Mouse (Mus musculus) hematopoietic stem cell, adult 5-6 weeks (primary cell): Measurements from ENCODE around the gene Tbx5. TPM values are rescaled to one million over a fixed set of nuclear protein-coding genes. Genes with fewer than 3 reads are reported as not detected.
"Not testable (repeated sequence)": the region's sequence is repeated elsewhere in the genome, so short reads cannot be mapped to it uniquely, and the experiment has no call there.

ENCODE experiments used
- ATAC-seq, 2 experiments: fragments of 125-278 bp in 1 of 2; replicated peaks in 1 of 2; 2 replicates each; pipeline ENCODE4 v1.8.0; 2016 to 2017; ENCODE audit warnings: inconsistent platforms in 2 of 2, mild to moderate bottlenecking in 2 of 2, moderate number of reproducible peaks in 2 of 2, low read depth in 1 of 2, moderate TSS enrichment in 1 of 2; ENCODE audit not compliant: low FRiP score in 2 of 2, poor library complexity in 2 of 2, severe bottlenecking in 2 of 2, insufficient read depth in 1 of 2, low TSS enrichment in 1 of 2
- total RNA-seq: library from RNA; stranded (forward); fragments of 172-1452, 232-1000 nt; gene quantifications from 2 replicates; pipeline ENCODE4 v1.2.3, GENCODE M21; 2017

The Tbx5 gene
- total RNA-seq, 1 experiment from 2014 or later: not detected

- ATAC-seq: peak; percentile 40 to 56; a peak in 3 of 4 replicates
Measured at GRCm38 (mm10) chr5:119885595-119885994, 53.1 kb downstream of the Tbx5 start.

DNA sequence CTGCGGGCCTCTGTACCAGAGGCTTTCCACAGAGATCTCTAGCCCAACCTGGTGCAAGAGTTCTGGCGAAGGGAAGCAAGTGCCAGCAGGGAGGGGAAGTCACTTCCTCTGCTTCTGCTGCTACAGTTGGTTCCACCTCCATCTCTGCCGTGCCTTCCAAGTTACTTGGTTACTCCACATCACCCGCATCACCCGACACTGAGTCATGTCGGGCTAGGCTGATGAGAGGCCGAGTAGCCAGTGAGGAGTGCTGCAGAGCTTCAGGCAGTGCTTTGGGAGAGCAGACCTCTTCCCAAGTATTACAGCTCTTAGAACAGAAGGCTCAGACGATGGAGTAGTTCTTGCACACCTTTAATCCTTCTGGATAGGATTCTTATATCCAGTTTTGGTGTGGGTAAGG, 54.9 kb downstream of the Tbx5 start:
- no peak for ATAC-seq

- ATAC-seq: no peak
Measured at GRCm38 (mm10) chr5:119891960-119892359, 59.5 kb downstream of the Tbx5 start.

DNA sequence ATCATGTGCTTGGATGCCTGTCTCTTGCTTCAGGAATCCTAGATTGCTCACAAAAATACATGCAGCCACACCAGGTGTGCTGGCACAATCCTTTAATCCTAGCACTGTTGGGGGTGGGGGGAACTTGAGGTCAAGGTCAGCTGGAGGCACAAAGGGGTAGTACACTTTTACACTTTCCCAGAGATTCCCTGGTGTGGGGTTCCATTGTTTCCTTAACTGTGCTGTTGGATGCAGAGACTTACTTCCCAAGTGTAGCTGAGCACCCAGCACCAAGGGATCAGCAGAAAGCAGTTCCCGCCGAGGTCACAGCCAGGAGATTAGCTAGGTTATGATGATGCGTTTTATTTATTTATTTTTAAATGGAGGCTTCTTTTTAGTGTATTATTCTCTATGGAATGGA, 60.6 kb downstream of the Tbx5 start:
- ATAC-seq: no peak

GRCm38 (mm10) chr5:119896605-119897004, 64.1 kb downstream of the Tbx5 start:
- ATAC-seq: peak; percentile 74 to 76

DNA sequence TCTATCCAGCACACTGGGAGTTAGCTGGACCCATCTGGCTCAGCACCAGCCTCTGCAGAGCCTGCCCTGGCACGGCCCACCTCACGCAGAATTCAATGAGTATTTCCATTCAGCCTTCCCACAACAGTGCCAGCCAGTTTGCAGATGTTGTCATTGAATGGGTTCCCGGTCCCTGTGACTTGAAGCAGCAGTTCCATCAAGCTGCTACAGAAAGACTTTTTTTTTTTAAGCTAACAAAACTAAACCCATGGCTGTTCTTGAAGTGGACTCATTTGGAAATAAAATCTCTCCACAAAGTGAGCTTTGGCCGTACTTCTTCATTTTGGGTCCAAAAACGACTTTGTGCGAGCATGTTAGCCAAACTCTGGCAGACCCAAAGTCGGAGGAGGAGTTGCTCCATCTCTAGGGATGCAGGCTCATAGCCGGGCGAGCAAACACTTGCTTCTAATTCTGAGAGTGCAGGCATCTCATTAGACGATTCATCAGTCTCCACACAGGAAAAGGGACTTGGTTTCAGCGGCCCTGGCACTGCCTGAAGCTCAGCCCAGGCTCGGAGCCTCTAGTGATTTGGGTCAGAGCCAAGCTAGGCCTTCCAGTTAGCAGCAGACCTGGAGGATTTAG, 84.2 kb downstream of the Tbx5 start:
- ATAC-seq: no peak

DNA sequence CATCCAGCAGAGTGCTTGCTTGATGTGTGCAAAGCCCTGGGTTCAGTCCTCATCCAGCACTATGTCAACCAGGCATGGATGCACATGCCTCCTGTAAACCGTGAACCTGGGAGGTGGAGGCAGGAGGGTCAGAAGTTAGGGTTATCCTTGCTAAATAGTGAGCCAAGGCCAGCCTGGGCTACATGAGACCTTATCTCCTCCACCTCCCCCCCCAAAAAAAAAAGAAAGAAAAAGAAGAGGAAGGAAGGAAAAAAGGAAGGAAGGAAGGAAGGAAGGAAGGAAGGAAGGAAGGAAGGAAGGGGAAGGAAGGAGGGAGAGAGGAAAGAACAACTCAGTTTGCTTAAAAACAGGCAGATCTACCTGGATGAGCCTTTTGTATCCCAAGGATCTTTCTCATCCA, 85.9 kb downstream of the Tbx5 start:
- not testable (repeated sequence) for ATAC-seq

DNA sequence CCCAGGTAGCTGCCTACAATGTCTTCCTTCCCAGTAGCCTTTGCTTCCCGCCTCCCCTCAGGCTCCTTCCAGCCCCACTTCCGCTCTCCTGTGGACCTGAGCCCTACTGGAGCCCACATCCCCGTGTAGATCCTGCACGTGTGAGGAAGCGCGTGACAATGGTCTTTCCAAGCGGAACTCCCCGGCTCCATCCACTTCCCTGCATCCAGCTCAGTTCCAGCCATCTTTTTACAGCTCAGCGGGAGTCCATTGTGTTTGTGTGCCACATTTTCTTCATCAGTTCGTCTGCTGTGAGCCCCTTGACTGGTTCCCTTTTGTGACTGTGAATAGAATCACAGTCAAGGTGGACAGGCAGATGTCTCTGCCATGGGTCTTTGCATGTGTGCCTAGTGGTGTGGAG, 88.5 kb downstream of the Tbx5 start:
- ATAC-seq: no peak

DNA sequence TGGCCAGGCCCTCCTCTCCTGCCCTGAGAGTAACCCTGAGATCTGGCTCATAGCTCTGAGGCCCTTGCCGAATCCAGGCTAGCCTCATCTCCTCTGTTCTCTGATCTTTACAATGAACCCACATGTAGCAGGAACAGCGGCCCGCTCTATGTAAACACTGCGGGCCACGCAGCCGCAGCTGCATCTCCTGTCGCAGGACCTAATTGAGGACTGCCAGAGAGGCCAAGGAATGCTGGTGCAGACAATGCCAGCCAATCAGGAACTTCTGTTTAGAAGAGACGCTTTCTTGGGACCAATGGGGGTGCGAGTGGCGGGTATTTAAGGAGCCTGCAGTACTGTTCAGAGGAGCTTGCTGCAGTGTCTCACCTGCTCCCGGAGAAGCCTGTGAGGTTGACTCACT, 89.8 kb downstream of the Tbx5 start:
- no peak for ATAC-seq

Other genes with a start within 250 kb of the Tbx5 start
- not detected in 2 replicates for gene Tbx3, start 162.0 kb upstream of the Tbx5 start, total RNA-seq